Mouse (Mus musculus) kidney, embryonic 16.5 days (tissue): Measurements from ENCODE around the gene Tlx1. TPM values are rescaled to one million over a fixed set of nuclear protein-coding genes. Genes with fewer than 3 reads are reported as not detected.

ENCODE experiments used
- ATAC-seq: fragments of 200-750 bp; cut with Nextera tagmentation; 2 replicates; pipeline ENCODE4 v1.8.0; 2017; ENCODE audit warnings: moderate TSS enrichment; ENCODE audit not compliant: low FRiP score, low TSS enrichment
- H3K27ac ChIP-seq: fragments of 300-500 bp; sonication (generic); 2 replicates; pipeline ENCODE4 v1.5.1; 2014; ENCODE audit warnings: low read length
- H3K27me3 ChIP-seq: fragments of 300-500 bp; sonication (generic); 2 replicates; pipeline ENCODE4 v1.6.1; 2014; ENCODE audit warnings: low read length, control low read depth, mixed read lengths; ENCODE audit not compliant: insufficient read depth
- H3K36me3 ChIP-seq: fragments of 300-500 bp; sonication (generic); 2 replicates; pipeline ENCODE4 v1.6.1; 2014; ENCODE audit warnings: low read length, control low read depth, mixed read lengths; ENCODE audit not compliant: insufficient read depth
- H3K4me1 ChIP-seq: fragments of 300-500 bp; sonication (generic); 2 replicates; pipeline ENCODE4 v1.6.1; 2014; ENCODE audit warnings: low read length, control low read depth, mixed read lengths; ENCODE audit not compliant: insufficient read depth
- H3K4me2 ChIP-seq: fragments of 300-500 bp; sonication (generic); replicated peaks from 2 replicates; pipeline ENCODE4 v1.6.1; 2014; ENCODE audit warnings: low read depth, low read length
- H3K4me3 ChIP-seq: fragments of 300-500 bp; sonication (generic); 2 replicates; pipeline ENCODE4 v1.5.1; 2014; ENCODE audit warnings: mild to moderate bottlenecking, low read length
- H3K9ac ChIP-seq: fragments of 300-500 bp; sonication (generic); replicated peaks from 2 replicates; pipeline ENCODE4 v1.6.1; 2014; ENCODE audit warnings: low read length
- H3K9me3 ChIP-seq: fragments of 300-500 bp; sonication (generic); 2 replicates; pipeline ENCODE4 v1.6.1; 2016; ENCODE audit warnings: low read length, control low read depth
- WGBS: fragments of 180-500 bp; shearing (Covaris S2); extraction: QIAGEN DNeasy Blood & Tissue Kit; methylation state at CpG from one replicate; pipeline ENCODE4 v1.1.7; 2014; 5-methylcytosine and 5-hydroxymethylcytosine counted together
- polyA plus RNA-seq: library from polyadenylated mRNA; unstranded; fragments of >200 nt; fragmentation: Nextera tagmentation; extraction: Ambion mirVana; gene quantifications from 2 replicates; pipeline ENCODE4 v1.2.1, GENCODE M21; 2015

The Tlx1 gene
- polyA plus RNA-seq, 1 experiment from 2014 or later = not detected

GRCm38 (mm10) chr19:45174803-45175202 is 24.3 kb downstream of the Tlx1 start:
- H3K9me3 ChIP-seq = peaks cover 6% of the 10 kb centered on the region; the same call in 1 of the 2 replicates
- H3K4me1 ChIP-seq = peaks cover 5% of the 10 kb centered on the region
- ATAC-seq = no peak
- no peak overlapping the region for H3K4me2 ChIP-seq
- H3K27ac ChIP-seq = no peak overlapping the region
- H3K9ac ChIP-seq = no peak overlapping the region
- H3K4me3 ChIP-seq = no peak overlapping the region
- H3K36me3 ChIP-seq = no peaks in the 10 kb centered on the region
- peaks cover 16% of the 10 kb centered on the region; the same call in 1 of the 2 replicates for H3K27me3 ChIP-seq
- WGBS = 30% methylated on average over 7 of the region's 7 CpGs

DNA sequence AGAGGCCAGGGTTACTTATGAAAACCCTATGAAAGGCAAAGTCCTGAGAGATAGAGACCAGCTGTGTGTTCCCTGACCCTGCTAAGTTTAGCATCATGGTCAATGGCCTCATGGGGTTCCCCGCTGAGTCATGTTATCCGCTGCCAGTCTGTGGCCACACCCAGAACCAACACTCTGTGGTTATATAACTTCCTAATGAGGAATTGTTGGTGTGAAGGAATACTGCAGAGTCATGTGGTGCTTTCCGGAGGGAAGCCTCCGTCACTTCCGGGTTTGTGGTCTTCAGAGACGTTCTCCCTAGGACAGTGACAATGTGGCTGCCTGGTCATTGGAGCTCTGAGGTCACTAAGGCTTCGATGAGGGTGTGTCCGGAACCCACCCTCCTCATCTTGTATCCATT is 25.8 kb downstream of the Tlx1 start:
- Histone ChIP-seq H3K4me2 (no peak overlapping the region), H3K27ac (no peak overlapping the region), H3K9me3 (peaks cover 6% of the 10 kb centered on the region; the same call in 1 of the 2 replicates), H3K4me1 (peaks cover 5% of the 10 kb centered on the region), H3K4me3 (no peak overlapping the region), H3K36me3 (no peaks in the 10 kb centered on the region), H3K27me3 (peaks cover 16% of the 10 kb centered on the region; the same call in 1 of the 2 replicates), H3K9ac (no peak overlapping the region)
- ATAC-seq = no peak
- WGBS = 64% methylated on average over 8 of the region's 8 CpGs

DNA sequence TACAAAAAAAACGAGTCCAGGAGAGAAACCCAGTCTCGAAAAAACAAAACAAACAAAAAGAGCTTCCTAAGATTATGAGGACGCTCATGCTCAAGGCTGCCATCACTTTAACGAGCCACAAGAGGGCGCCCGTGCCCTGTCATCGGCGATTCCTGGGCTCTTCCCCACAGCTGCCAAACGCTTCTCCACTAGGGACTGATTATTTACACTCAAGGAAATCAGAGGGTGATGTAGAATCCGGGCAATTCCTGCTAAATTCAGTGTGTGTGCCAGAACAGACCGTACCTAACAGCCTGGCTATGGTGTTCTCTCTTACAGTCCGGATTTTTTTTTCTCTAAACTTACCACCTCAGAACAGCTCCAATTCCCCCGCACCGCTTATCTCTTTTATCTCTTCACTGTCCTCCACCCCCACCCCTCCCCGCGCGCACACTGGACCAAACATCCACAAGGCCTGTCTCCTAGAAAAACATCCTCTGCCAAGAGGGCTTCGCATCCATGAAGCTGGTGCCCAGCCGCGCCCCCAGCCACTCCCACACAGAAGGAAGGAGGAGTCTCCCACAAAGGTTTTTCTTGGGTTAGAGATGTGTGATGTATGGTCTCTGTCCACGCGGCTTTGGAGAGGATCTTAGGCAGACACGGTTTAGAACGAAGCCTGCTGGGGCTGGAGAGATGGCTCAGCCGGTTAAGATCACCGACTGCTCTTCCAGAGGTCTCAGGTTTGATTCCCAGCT is 26.7 kb downstream of the Tlx1 start:
- peak; percentile 42; the same call in 1 of the 2 replicates for ATAC-seq
- no peak overlapping the region for H3K27ac ChIP-seq
- peaks cover 8% of the 10 kb centered on the region; the same call in 1 of the 2 replicates for H3K27me3 ChIP-seq
- peaks cover 6% of the 10 kb centered on the region; the same call in 1 of the 2 replicates for H3K9me3 ChIP-seq
- H3K9ac ChIP-seq = 0 out of 2 replicates have a peak overlapping the region, but pooled peaks have one; percentile 8
- 11% methylated on average over 26 of the region's 26 CpGs for WGBS
- no peak overlapping the region for H3K4me3 ChIP-seq
- peak overlapping the region; percentile 44 for H3K4me2 ChIP-seq
- peaks cover 5% of the 10 kb centered on the region for H3K4me1 ChIP-seq
- H3K36me3 ChIP-seq = no peaks in the 10 kb centered on the region

- peaks cover 5% of the 10 kb centered on the region for H3K4me1 ChIP-seq
- no peak overlapping the region for H3K27ac ChIP-seq
- WGBS = 91% methylated on average over 4 of the region's 4 CpGs
- H3K27me3 ChIP-seq = no peaks in the 10 kb centered on the region
- no peak overlapping the region for H3K4me2 ChIP-seq
- H3K9me3 ChIP-seq = no peaks in the 10 kb centered on the region
- H3K9ac ChIP-seq = no peak overlapping the region
- H3K36me3 ChIP-seq = no peaks in the 10 kb centered on the region
- ATAC-seq = no peak
- no peak overlapping the region for H3K4me3 ChIP-seq
Observed at GRCm38 (mm10) chr19:45179451-45179850, 29.0 kb downstream of the Tlx1 start.

GRCm38 (mm10) chr19:45180447-45180846 is 30.0 kb downstream of the Tlx1 start:
- Histone ChIP-seq H3K27ac (no peak overlapping the region), H3K9me3 (no peaks in the 10 kb centered on the region), H3K4me3 (no peak overlapping the region), H3K9ac (no peak overlapping the region), H3K4me1 (peaks cover 5% of the 10 kb centered on the region), H3K36me3 (no peaks in the 10 kb centered on the region), H3K27me3 (no peaks in the 10 kb centered on the region), H3K4me2 (no peak overlapping the region)
- 91% methylated on average over 5 of the region's 5 CpGs for WGBS
- ATAC-seq = no peak

GRCm38 (mm10) chr19:45194651-45195050 is 44.2 kb downstream of the Tlx1 start:
- Histone ChIP-seq H3K4me1 (no peaks in the 10 kb centered on the region), H3K9ac (no peak overlapping the region), H3K4me2 (no peak overlapping the region), H3K27ac (no peak overlapping the region), H3K27me3 (no peaks in the 10 kb centered on the region), H3K4me3 (no peak overlapping the region), H3K9me3 (peaks cover 10% of the 10 kb centered on the region), H3K36me3 (no peaks in the 10 kb centered on the region)
- ATAC-seq = no peak
- 60% methylated on average over 4 of the region's 4 CpGs for WGBS

GRCm38 (mm10) chr19:45196967-45197366 is 46.5 kb downstream of the Tlx1 start:
- H3K4me1 ChIP-seq = no peaks in the 10 kb centered on the region
- no peak overlapping the region for H3K9ac ChIP-seq
- no peaks in the 10 kb centered on the region for H3K36me3 ChIP-seq
- no peak overlapping the region for H3K27ac ChIP-seq
- no peak overlapping the region for H3K4me3 ChIP-seq
- no peak overlapping the region for H3K4me2 ChIP-seq
- no peaks in the 10 kb centered on the region for H3K27me3 ChIP-seq
- no peak for ATAC-seq
- H3K9me3 ChIP-seq = peaks cover 10% of the 10 kb centered on the region
- 92% methylated on average over 8 of the region's 8 CpGs for WGBS

GRCm38 (mm10) chr19:45205311-45206105 is 55.0 kb downstream of the Tlx1 start:
- Histone ChIP-seq H3K36me3 (no peaks in the 10 kb centered on the region), H3K4me2 (no peak overlapping the region), H3K27me3 (no peaks in the 10 kb centered on the region; the same call in 1 of the 2 replicates), H3K9ac (no peak overlapping the region), H3K27ac (no peak overlapping the region), H3K9me3 (peaks cover 3% of the 10 kb centered on the region; the same call in 1 of the 2 replicates), H3K4me3 (no peak overlapping the region), H3K4me1 (peaks cover 10% of the 10 kb centered on the region)
- 72% methylated on average over 3 of the region's 3 CpGs for WGBS
- no peak for ATAC-seq
